Mouse (Mus musculus) G1E (cell line): ENCODE data around the gene Pkn3.

ENCODE experiments used
- CTCF ChIP-seq: IDR thresholded peaks from 2 replicates; pipeline ENCODE4 v1.5.1; 2012; ENCODE audit warnings: low read depth, low read length, inconsistent platforms, mixed read lengths
- GATA1 ChIP-seq: IDR thresholded peaks from 2 replicates; pipeline ENCODE4 v1.6.1; 2012; ENCODE audit warnings: borderline replicate concordance, low read length, inconsistent platforms, mixed read lengths
- GATA2 ChIP-seq: IDR thresholded peaks from 2 replicates; pipeline ENCODE4 v1.6.1; 2012; ENCODE audit warnings: low read depth, low read length, inconsistent platforms, borderline replicate concordance
- POLR2AphosphoS5 ChIP-seq: IDR thresholded peaks from 2 replicates; pipeline ENCODE4 v1.6.1; 2012; ENCODE audit warnings: low read depth, low read length, inconsistent platforms; ENCODE audit not compliant: insufficient replicate concordance
- TAL1 ChIP-seq: conservative IDR thresholded peaks from 2 replicates; pipeline ENCODE4 v1.6.1; 2012; ENCODE audit warnings: low read depth, low read length, inconsistent platforms, mixed read lengths

DNA sequence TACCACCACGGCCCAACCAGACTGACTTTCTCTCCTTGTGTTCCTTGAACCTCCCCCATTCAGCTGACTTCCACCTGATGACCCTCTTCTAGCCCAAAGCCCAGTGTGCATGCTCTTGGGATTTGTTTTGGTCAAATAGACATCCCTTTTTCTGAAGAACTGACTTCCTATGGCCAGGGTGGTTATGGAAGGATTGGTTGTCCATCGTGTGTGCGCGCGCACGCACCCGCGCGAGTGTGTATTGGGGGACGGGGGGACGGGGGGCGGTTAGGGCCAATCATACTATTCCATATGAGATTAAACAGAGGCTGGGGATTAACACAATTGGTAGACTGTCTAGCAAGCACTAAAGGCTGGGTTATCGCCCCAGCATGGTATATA is 16.7 kb downstream of the Pkn3 start:
- TF ChIP-seq CTCF (no peak), GATA1 (no peak), POLR2AphosphoS5 (no peak), TAL1 (no peak), GATA2 (no peak)
